Mouse (Mus musculus): ENCODE measurements around the gene Slc7a14. TPM values are rescaled to one million over a fixed set of nuclear protein-coding genes. Genes with fewer than 3 reads are reported as not detected.

Slc7a14 gene
- total RNA-seq, 2 experiments from 2014 or later, result not detected

DNA sequence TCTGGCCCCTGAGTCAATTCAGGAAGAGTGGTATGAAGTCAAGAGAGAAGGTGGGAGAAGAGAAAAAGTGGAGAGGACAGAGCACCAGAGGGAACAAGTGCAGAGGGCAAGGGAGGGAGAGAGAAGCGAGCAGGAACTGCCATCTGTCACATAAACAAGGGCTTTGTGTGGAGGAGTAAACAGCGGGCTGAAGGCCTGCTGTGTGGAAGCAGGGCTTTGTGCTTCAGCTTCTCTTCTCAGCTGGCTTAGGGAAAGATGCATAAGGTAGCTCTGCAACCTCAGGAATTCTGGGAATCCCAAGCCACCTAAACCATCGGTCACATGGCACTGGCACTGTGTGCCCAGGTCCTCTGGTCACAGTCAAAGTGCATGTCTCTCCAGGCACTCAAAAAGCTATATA, 96.4 kb downstream of the Slc7a14 start:
- ATAC-seq (replicated peaks; ENCODE audit: low FRiP score, poor library complexity, severe bottlenecking), result no peak

DNA sequence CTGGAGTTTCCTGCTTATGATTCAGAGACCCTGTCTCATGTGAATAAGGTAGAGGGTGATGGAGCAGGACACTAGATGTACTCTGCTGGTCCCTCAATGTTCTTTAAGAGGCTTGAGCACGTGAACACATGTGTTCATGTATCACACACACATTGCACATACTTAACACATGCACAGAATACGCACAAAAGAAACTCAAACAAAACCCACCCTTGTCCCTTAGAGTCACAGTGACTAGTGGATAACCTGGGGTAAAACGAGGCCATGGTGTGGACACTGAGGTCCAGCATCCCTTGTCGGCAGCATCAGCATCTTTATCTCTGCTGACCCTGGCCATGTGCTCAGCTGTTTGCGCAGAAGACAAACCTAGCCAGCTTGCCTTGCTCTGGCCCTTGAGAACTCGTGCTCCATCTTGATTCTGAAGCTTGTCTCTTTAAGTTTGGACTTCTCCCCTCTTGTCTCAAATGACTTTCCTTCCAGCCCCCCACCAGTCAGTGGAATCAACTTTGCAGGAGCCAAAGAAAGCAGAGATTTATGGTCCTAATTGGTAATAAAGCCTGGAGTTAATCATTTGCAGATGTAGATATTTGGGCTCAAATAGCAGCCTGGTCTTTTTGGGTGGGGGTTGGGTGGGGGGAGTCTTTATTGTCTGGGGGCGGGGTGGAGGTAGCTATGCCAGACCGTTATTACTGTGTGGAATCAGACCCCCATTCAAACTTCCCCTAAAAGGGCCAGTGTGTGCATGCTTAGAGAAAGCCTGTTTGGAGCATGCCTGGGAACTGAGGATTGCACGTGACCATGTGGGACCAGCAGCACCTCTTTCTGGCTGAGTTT, 97.8 kb downstream of the Slc7a14 start:
- no peak for ATAC-seq (replicated peaks; ENCODE audit: low FRiP score, poor library complexity, severe bottlenecking)

DNA sequence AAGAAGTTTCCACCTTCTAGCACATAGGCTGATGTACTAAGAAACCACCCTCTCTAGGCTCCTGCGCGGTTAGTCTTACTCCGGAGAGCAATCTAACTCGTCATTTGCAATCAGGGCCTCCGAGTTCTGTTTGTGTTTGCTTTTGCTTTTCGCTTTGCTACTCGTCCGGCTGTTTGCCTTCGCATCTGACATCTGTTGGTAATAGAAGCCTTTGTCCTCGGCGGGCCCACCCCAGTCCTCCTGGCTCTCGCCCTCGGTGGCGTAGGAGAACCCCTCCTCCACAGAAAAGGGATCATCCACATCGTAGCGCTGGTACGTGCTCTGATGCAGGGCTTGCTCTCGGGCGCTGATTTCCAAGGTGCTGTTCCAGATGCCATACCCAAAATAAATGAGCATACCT, 101.2 kb downstream of the Slc7a14 start:
- ATAC-seq (replicated peaks; ENCODE audit: low FRiP score, poor library complexity, severe bottlenecking), result no peak

DNA sequence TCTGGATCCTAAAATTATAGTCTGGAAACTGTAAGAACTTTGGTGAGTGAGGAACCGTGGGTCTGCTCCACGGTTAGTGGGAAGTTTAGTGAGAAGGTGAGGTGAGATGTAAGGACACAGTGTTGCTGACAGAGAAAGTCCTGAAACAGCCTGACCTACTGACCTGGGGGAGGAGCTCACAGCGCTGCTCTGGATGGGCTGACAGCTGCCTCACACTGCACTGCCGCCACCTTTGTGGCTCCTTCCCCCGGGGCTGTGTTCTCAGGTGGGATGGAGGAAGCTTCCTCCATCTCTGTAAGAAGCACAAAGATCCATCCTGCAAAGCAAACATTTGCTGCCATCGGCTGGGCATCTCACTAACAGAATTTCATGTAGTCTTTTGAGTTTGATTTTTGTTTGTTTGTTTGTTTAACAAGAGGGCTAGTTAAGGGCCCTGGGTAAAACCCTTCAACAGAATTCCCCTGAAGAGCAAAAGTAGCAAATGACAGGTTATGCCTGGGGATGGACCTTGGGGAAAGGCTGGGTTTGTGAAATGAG, 101.7 kb downstream of the Slc7a14 start:
- no peak for ATAC-seq (replicated peaks; ENCODE audit: low FRiP score, poor library complexity, severe bottlenecking)

DNA sequence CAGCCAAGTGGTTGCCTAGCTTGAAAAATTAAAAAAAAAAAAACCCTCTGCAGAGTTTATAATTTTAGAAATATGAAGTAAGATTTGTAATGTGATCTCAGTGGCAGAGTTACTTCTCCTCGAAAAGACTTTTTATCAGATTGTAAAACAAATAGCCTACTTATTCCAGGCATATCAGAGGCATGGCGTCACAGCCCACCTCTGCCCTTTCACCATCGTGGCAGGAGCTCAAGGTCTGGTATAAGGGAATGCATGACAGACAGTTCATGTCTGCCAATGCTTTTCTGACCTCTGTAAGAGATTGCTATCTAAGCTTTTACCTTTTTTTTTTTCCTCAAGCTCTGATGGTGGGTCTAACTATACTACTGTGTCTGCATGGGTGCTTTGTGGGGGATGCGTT, 102.1 kb downstream of the Slc7a14 start:
- ATAC-seq (replicated peaks; ENCODE audit: low FRiP score, poor library complexity, severe bottlenecking), result no peak

DNA sequence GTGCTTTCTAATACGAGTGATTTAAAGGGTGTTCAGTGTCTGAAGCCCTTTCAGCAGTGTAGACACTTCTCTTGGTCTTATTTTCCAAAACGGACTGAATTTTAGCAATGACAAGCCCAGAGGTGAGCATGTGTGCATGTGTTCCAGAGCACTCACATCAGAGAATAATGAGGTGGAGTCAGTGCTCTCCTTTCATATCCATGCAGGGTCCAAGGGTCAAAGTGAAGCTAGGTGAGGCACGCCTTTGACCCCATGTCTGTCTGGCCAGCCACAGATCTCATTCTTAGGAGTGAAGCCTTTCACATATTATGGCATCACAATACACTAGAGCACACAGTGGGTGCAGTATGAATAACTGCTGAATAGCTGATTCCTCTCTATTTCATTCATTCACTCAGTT, 105.0 kb downstream of the Slc7a14 start:
- ATAC-seq (replicated peaks; ENCODE audit: low FRiP score, poor library complexity, severe bottlenecking), result no peak

DNA sequence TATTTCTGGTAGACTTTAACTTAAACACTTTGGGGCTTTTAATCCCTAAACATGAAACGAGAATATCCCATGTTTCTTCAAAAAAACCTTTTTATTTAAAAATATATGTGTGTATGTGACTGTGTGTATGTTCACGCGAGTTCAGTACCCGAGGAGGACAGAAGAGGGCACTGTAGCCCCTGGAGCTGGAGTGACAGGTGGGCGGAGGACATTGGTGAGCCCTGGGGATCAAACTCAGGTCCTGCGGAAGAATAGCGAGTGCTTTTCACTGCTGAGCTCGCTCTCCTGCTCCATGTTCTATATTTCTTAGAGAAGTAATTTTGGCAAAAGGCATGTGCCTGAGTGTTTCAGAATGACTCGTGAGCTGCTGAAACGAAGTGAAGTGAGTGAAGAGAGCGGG, 106.2 kb downstream of the Slc7a14 start:
- no peak for ATAC-seq (replicated peaks; ENCODE audit: low FRiP score, poor library complexity, severe bottlenecking)

DNA sequence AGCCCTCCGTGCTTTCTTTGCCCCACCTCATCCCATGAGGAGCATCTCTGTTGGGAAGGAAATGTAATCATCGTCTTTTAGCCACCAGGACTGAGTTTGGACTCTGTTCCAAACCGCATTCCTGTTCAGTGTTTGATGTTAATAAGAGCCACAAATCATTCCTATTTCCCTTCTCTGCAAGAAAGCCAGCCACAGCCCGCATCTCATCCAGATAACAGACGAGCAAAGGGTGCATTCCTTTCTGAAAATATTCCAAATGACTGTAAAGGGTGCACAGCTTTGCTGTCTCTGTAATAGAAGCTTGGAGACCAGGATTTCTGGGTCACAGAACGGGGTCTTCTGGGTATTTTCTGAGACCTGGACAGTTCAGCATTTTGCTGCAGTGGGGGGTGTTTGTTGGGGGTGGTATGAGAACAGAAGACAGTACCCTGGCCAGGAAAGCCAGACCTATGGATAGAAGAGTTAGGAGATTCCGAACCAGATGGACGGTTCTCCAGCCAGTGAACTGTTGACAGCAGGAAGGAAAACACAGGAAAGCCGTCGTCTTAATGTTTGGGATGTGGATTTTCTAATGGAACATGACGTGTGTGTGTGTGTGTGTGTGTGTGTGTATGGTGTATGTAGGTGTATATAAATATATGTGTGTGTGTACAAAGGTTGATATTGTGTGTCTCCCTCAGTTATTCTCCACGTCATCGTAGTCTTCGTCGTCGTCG, 110.9 kb downstream of the Slc7a14 start:
- no peak for ATAC-seq (replicated peaks; ENCODE audit: low FRiP score, poor library complexity, severe bottlenecking)

DNA sequence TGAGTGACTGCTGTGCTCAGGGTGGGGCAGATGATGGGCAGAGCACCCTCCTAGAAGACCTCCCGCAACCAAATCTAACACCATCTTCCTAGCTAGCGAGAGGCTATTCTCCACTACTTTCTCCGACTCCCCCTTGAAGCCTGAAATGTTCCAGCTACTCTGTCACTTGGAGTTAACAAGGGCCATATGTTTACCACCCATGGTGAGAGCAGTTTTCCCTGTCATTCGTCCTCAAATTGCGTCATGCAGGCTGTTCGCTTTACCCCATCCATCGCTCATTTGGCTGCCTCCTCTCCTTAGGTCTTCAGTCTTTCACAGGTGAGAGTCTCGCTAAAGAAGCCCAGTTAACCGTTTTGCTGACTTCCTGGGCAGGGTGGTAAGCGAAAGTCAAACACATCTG, 118.8 kb downstream of the Slc7a14 start:
- ATAC-seq (replicated peaks; ENCODE audit: low FRiP score, poor library complexity, severe bottlenecking), result no peak

DNA sequence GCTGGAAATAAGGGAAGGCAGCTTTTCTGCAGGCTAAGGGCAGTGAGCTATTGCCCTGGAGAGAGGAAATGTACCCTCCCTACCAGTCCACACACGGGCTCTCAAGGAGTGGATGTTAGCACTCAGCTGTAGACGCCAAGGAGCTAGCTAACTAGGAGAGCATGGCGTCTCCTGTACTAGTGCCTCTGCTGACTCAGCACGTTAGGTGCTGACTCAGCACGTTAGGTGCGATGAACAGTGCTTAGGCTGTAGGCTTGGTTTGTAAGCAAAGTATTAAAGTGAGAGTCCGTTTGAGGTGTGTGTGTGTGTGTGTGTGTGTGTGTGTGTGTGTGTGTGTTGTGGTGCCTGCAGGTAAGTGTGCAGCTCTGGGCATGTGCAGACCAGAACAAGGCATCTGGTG, 119.8 kb downstream of the Slc7a14 start:
- no peak for ATAC-seq (replicated peaks; ENCODE audit: low FRiP score, poor library complexity, severe bottlenecking)

DNA sequence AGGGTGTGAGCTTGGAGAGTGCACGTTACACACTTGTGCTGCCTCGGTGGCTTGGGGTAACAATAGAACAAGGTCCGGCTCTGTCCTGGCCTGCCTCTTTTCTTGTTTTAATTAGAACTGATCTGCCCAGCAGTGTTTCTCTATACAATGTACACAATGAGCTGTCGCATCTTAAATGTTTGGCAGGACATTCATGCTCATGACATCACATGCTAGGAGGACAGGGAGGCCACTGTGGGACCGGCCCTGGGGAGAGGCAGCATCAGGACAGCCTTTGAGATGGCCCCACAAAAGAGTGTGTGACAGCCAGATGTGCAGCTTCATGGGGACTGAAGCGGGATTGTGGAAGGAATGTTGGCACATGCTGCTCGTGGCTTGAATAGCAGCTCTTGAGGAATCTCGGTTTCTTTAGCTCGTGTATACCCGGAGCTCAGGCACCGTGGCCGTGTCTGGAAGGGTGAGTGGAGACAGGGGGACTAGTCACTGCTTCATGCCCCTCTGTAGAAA, 143.8 kb downstream of the Slc7a14 start:
- ATAC-seq (replicated peaks; ENCODE audit: low FRiP score, poor library complexity, severe bottlenecking), result no peak

DNA sequence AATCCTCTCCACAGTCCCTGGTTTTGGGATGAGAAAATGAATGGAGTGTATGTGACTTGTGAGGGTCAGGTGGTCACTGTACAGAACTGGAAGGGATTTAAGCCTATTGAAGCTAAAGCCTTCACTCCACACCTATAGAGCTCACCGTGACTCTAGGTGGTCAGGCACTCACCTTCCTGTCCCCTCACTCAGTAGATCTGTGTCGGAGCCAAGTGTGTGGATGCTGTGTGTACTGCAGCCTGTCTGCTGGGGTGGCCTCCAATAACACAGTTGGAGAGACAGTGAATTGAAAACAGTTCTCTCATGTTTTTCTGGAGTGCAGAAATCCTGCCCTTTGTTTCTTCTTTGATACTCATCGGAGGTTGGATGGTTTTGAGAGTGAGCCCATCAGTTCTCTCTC, 144.4 kb downstream of the Slc7a14 start:
- ATAC-seq (replicated peaks; ENCODE audit: low FRiP score, poor library complexity, severe bottlenecking), result no peak

DNA sequence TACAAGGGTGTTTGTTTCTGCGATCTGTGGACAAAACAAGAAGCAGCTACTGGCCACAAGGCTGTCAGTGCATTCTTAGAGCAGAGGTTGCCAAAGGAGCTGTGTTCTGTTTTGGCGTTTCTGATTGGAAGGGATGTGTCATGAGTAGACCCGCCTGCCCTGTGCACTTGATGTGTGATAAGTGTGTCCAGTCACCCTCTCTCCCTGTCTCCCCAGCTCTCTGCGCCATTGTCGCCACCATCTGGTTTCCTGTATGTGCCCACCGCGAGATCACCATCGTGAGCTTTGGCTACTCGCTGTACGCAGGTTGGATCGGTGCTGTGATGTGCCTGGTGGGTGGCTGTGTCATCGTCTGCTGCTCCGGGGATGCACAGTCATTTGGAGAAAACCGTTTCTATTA, 147.3 kb downstream of the Slc7a14 start:
- no peak for ATAC-seq (replicated peaks; ENCODE audit: low FRiP score, poor library complexity, severe bottlenecking)

DNA sequence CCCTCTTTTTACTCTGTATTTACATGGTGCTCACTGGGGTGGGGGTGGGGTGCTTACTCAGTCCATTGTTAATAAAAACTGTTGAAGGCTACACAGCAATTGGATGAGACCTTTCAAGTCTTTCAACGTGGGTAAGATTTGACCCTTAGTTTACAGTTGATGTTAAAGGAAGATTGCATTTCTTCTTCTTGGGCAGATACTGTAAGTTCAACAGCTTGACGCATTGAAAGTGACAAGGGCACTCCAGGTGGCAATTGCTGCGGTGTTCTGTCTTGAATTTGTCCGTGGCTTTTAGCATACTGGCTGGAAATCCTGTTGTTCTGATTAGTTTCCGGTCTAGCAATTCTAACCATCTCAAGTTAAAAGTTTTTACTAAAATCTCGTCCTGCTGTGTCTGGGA, 148.8 kb downstream of the Slc7a14 start:
- ATAC-seq (replicated peaks; ENCODE audit: low FRiP score, poor library complexity, severe bottlenecking), result no peak

DNA sequence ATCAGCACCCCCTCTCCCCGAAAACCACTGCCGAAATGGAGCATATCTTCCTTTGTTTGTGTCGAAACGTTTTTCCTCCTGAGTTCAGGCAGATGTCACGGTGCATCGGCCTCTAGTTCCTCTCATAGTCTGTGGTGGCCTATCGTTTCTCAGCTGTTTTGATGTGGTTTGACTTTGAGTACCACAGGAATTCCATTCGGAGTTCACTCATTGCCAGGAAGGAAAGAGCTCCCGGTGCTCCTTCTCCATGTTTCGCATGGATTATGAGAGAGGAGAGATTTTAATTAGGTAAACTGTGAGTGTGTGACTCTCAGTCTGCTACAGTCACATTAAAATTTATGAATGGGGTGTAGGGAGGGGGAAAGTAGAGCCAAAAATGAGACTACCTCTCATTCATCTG, 150.1 kb downstream of the Slc7a14 start:
- no peak for ATAC-seq (replicated peaks; ENCODE audit: low FRiP score, poor library complexity, severe bottlenecking)

DNA sequence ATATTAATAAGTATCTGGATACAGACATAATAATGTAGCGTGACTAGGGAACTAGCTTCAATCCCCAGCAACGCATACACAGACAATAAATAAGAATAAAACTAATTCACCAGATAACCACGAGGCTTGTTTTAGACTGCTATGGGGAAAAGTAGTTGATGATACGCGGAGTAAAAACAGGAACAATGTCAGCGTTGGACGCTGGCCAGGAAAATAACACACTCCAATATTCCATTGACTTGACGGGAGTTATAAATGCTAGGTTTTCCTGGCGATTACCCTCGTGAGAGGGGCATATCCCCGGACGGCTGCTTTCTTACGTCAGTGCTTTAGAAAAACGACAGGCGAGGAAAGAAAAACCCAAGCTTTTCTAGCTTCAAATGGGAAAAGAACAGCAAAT, 152.4 kb downstream of the Slc7a14 start:
- no peak for ATAC-seq (replicated peaks; ENCODE audit: low FRiP score, poor library complexity, severe bottlenecking)

DNA sequence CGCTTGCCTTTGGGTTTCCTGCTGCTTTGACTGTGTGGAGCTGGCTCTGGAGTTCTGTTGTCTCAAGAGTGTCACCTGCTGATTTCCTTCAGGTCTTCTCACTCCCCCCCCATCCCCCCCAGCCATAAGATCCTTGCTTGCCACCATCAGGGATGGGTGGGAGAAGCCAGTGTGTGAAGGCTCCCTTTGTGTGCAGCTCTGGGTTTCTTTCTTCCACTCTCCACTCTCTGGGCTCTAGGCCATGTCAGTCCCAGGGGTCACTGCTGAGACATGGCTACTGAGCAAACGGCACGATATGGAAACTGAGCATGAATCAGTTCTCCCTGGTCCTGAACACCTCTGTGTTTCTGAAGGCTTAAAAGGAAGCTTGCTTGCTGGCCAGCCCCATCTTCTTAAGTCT, 154.1 kb downstream of the Slc7a14 start:
- ATAC-seq (replicated peaks; ENCODE audit: low FRiP score, poor library complexity, severe bottlenecking), result no peak
